Mouse (Mus musculus) megakaryocyte, embryonic 14.5 days (primary cell): Measurements from ENCODE around the gene Lama1. TPM values are rescaled to one million over a fixed set of nuclear protein-coding genes. Genes with fewer than 3 reads are reported as not detected.
A peak's percentile ranks its signal among the peaks of the same experiment; 100 is the strongest.

Experiments used
- H3K27me3 ChIP-seq: replicated peaks from 2 replicates; pipeline ENCODE3; 2012; ENCODE audit warnings: inconsistent platforms
- H3K36me3 ChIP-seq: replicated peaks from 2 replicates; pipeline ENCODE3; 2012; ENCODE audit warnings: low read length, inconsistent platforms, mixed read lengths
- H3K4me1 ChIP-seq: 2 replicates; pipeline ENCODE4 v1.6.1; 2012; ENCODE audit warnings: inconsistent platforms
- H3K4me3 ChIP-seq: replicated peaks from 2 replicates; pipeline ENCODE3; 2012; ENCODE audit warnings: moderate library complexity, mild to moderate bottlenecking, inconsistent platforms
- H3K9me3 ChIP-seq: 2 replicates; pipeline ENCODE4 v1.6.1; 2012; ENCODE audit warnings: inconsistent platforms
- FLI1 ChIP-seq: IDR thresholded peaks from 2 replicates; pipeline ENCODE4 v1.6.1; 2012; ENCODE audit warnings: low read length, inconsistent platforms, mixed read lengths
- GATA1 ChIP-seq: IDR thresholded peaks from 3 replicates; pipeline ENCODE4 v1.6.1; 2012; ENCODE audit warnings: mixed read lengths, low read length, inconsistent platforms, borderline replicate concordance
- polyA plus RNA-seq: library from polyadenylated mRNA; stranded (reverse); fragments of >175 nt; gene quantifications from 2 replicates; pipeline ENCODE4 v1.2.3, GENCODE M21; 2012; ENCODE audit warnings: low replicate concordance; ENCODE audit not compliant: insufficient read depth

Gene Lama1
- polyA plus RNA-seq, 1 experiment, result not detected

- no peaks in the 10 kb centered on the region for H3K36me3 ChIP-seq
- H3K4me1 ChIP-seq, result no peaks in the 10 kb centered on the region
- no peaks in the 10 kb centered on the region for H3K27me3 ChIP-seq
- no peak for TF ChIP-seq GATA1
- no peak for TF ChIP-seq FLI1
- peak overlapping the region; percentile 5 for H3K4me3 ChIP-seq
- H3K9me3 ChIP-seq, result peaks cover 31% of the 10 kb centered on the region
These were observed 14.3 kb downstream of the Lama1 start for GRCm38 (mm10) chr17:67711361-67711760.

- no peak overlapping the region for H3K4me3 ChIP-seq
- no peaks in the 10 kb centered on the region for H3K4me1 ChIP-seq
- H3K27me3 ChIP-seq, result no peaks in the 10 kb centered on the region
- H3K36me3 ChIP-seq, result no peaks in the 10 kb centered on the region
- TF ChIP-seq GATA1 (no peak), FLI1 (no peak)
- H3K9me3 ChIP-seq, result peaks cover 46% of the 10 kb centered on the region
These were observed 15.9 kb downstream of the Lama1 start for GRCm38 (mm10) chr17:67712929-67713328.

GRCm38 (mm10) chr17:67715466-67715865, 18.4 kb downstream of the Lama1 start:
- Histone ChIP-seq H3K36me3 (no peaks in the 10 kb centered on the region), H3K9me3 (peaks cover 46% of the 10 kb centered on the region), H3K4me1 (no peaks in the 10 kb centered on the region), H3K27me3 (no peaks in the 10 kb centered on the region), H3K4me3 (no peak overlapping the region)
- TF ChIP-seq FLI1, result no peak
- TF ChIP-seq GATA1, result no peak

GRCm38 (mm10) chr17:67722055-67722454, 25.0 kb downstream of the Lama1 start:
- TF ChIP-seq FLI1 (no peak), GATA1 (no peak)
- Histone ChIP-seq H3K9me3 (peaks cover 66% of the 10 kb centered on the region), H3K4me3 (peak overlapping the region; percentile 59), H3K4me1 (no peaks in the 10 kb centered on the region), H3K27me3 (no peaks in the 10 kb centered on the region), H3K36me3 (no peaks in the 10 kb centered on the region)

GRCm38 (mm10) chr17:67722578-67722977, 25.5 kb downstream of the Lama1 start:
- no peaks in the 10 kb centered on the region for H3K27me3 ChIP-seq
- no peaks in the 10 kb centered on the region for H3K4me1 ChIP-seq
- no peaks in the 10 kb centered on the region for H3K36me3 ChIP-seq
- peak overlapping the region; percentile 59 for H3K4me3 ChIP-seq
- H3K9me3 ChIP-seq, result peaks cover 66% of the 10 kb centered on the region
- TF ChIP-seq FLI1 (no peak), GATA1 (no peak)

- TF ChIP-seq GATA1, result no peak
- TF ChIP-seq FLI1, result no peak
- no peak overlapping the region for H3K4me3 ChIP-seq
- H3K9me3 ChIP-seq, result peaks cover 64% of the 10 kb centered on the region
- H3K36me3 ChIP-seq, result no peaks in the 10 kb centered on the region
- H3K4me1 ChIP-seq, result no peaks in the 10 kb centered on the region
- H3K27me3 ChIP-seq, result no peaks in the 10 kb centered on the region
These were observed 26.4 kb downstream of the Lama1 start for GRCm38 (mm10) chr17:67723175-67724067.

GRCm38 (mm10) chr17:67726601-67727000, 29.5 kb downstream of the Lama1 start:
- Histone ChIP-seq H3K9me3 (peaks cover 65% of the 10 kb centered on the region), H3K4me3 (no peak overlapping the region), H3K4me1 (no peaks in the 10 kb centered on the region), H3K36me3 (no peaks in the 10 kb centered on the region), H3K27me3 (no peaks in the 10 kb centered on the region)
- no peak for TF ChIP-seq GATA1
- TF ChIP-seq FLI1, result no peak

- Histone ChIP-seq H3K4me1 (no peaks in the 10 kb centered on the region), H3K4me3 (no peak overlapping the region), H3K27me3 (no peaks in the 10 kb centered on the region), H3K36me3 (no peaks in the 10 kb centered on the region), H3K9me3 (peaks cover 75% of the 10 kb centered on the region)
- TF ChIP-seq FLI1, result no peak
- no peak for TF ChIP-seq GATA1
These were observed 31.7 kb downstream of the Lama1 start for GRCm38 (mm10) chr17:67728751-67729150.

GRCm38 (mm10) chr17:67731096-67731495, 34.0 kb downstream of the Lama1 start:
- no peak for TF ChIP-seq GATA1
- no peak for TF ChIP-seq FLI1
- Histone ChIP-seq H3K4me1 (no peaks in the 10 kb centered on the region), H3K27me3 (no peaks in the 10 kb centered on the region), H3K9me3 (peaks cover 77% of the 10 kb centered on the region), H3K36me3 (no peaks in the 10 kb centered on the region), H3K4me3 (no peak overlapping the region)

- Histone ChIP-seq H3K36me3 (no peaks in the 10 kb centered on the region), H3K4me1 (no peaks in the 10 kb centered on the region), H3K4me3 (no peak overlapping the region), H3K27me3 (no peaks in the 10 kb centered on the region), H3K9me3 (peaks cover 72% of the 10 kb centered on the region)
- TF ChIP-seq FLI1 (no peak), GATA1 (no peak)
These were observed 34.9 kb downstream of the Lama1 start for GRCm38 (mm10) chr17:67731964-67732363.
